Mouse (Mus musculus): ENCODE data around the gene Rnase12. TPM values are rescaled to one million over a fixed set of nuclear protein-coding genes. Genes with fewer than 3 reads are reported as not detected.

The Rnase12 gene
- polyA plus RNA-seq, 1 experiment from 2014 or later, result not detected

- Histone ChIP-seq H3K4me3 (ENCODE audit: low read length) (no peak overlapping the region), H3K27me3 (replicated peaks; ENCODE audit: control insufficient read depth, insufficient read depth, low read length) (no peaks in the 10 kb centered on the region), H3K4me1 (ENCODE audit: control insufficient read depth, insufficient read depth, low read depth, low read length) (no peaks in the 10 kb centered on the region), H3K9me3 (ENCODE audit: control insufficient read depth, low read length) (no peaks in the 10 kb centered on the region), H3K27ac (ENCODE audit: low read depth, low read length) (no peak overlapping the region), H3K36me3 (ENCODE audit: control insufficient read depth, insufficient read depth, low read length) (no peaks in the 10 kb centered on the region), H3K9ac (ENCODE audit: low read depth, low read length) (no peak overlapping the region), H3K4me2 (ENCODE audit: low read length) (no peak overlapping the region)
- WGBS, result 77% methylated on average over 5 of the region's 5 CpGs
- ATAC-seq, result no peak
Observed at GRCm38 (mm10) chr14:51094096-51094875, 36.8 kb upstream of the Rnase12 start.

- H3K27me3 ChIP-seq (replicated peaks; ENCODE audit: control insufficient read depth, insufficient read depth, low read length), result no peaks in the 10 kb centered on the region
- no peak for ATAC-seq
- no peak overlapping the region for H3K9ac ChIP-seq (ENCODE audit: low read depth, low read length)
- H3K4me1 ChIP-seq (ENCODE audit: control insufficient read depth, insufficient read depth, low read depth, low read length), result no peaks in the 10 kb centered on the region
- H3K9me3 ChIP-seq (ENCODE audit: control insufficient read depth, low read length), result no peaks in the 10 kb centered on the region
- 40% methylated on average over 3 of the region's 3 CpGs for WGBS
- no peak overlapping the region for H3K4me3 ChIP-seq (ENCODE audit: low read length)
- H3K36me3 ChIP-seq (ENCODE audit: control insufficient read depth, insufficient read depth, low read length), result no peaks in the 10 kb centered on the region
- H3K4me2 ChIP-seq (ENCODE audit: low read length), result peak overlapping the region; percentile 13
- H3K27ac ChIP-seq (ENCODE audit: low read depth, low read length), result no peak overlapping the region
Observed at GRCm38 (mm10) chr14:51093496-51093895, 36.0 kb upstream of the Rnase12 start.

- WGBS, result 51% methylated on average over 8 of the region's 8 CpGs
- ATAC-seq, result no peak
Observed at GRCm38 (mm10) chr14:51092073-51092620, 34.7 kb upstream of the Rnase12 start.

GRCm38 (mm10) chr14:51090921-51091900 lies 33.8 kb upstream of the Rnase12 start, which contains the start of the genes Rnase4 and Ang:
TSS of gene Rnase4 (plus strand) at chr14:51091077.
TSS of gene Ang (plus strand) at chr14:51091150.
- H3K36me3 ChIP-seq (ENCODE audit: control insufficient read depth, insufficient read depth, low read length), result no peaks in the 10 kb centered on the region
- peak within 1 kb of the TSS; percentile 83 for H3K27ac ChIP-seq (ENCODE audit: low read depth, low read length)
- H3K9ac ChIP-seq (ENCODE audit: low read depth, low read length), result peak within 1 kb of the TSS; percentile 65
- H3K4me3 ChIP-seq (ENCODE audit: low read length), result peak within 1 kb of the TSS; percentile 84
- WGBS, result 6% methylated on average over 33 of the region's 33 CpGs
- no peaks in the 10 kb centered on the region; the same call in 1 of the 2 replicates for H3K4me1 ChIP-seq (ENCODE audit: control insufficient read depth, insufficient read depth, low read depth, low read length)
- H3K9me3 ChIP-seq (ENCODE audit: control insufficient read depth, low read length), result no peaks in the 10 kb centered on the region
- no peaks in the 10 kb centered on the region for H3K27me3 ChIP-seq (replicated peaks; ENCODE audit: control insufficient read depth, insufficient read depth, low read length)
- ATAC-seq, result peak; percentile 35
- H3K4me2 ChIP-seq (ENCODE audit: low read length), result peak within 1 kb of the TSS; percentile 78

More at GRCm38 (mm10) chr14:51092073-51092620, 34.7 kb upstream of the Rnase12 start:
- H3K4me3 ChIP-seq (ENCODE audit: low read length), result peak overlapping the region; percentile 84
- peak overlapping the region; percentile 78 for H3K4me2 ChIP-seq (ENCODE audit: low read length)
- H3K36me3 ChIP-seq (ENCODE audit: control insufficient read depth, insufficient read depth, low read length), result no peaks in the 10 kb centered on the region
- H3K27me3 ChIP-seq (replicated peaks; ENCODE audit: control insufficient read depth, insufficient read depth, low read length), result no peaks in the 10 kb centered on the region
- H3K9me3 ChIP-seq (ENCODE audit: control insufficient read depth, low read length), result no peaks in the 10 kb centered on the region
- H3K9ac ChIP-seq (ENCODE audit: low read depth, low read length), result no peak overlapping the region
- no peaks in the 10 kb centered on the region; the same call in 1 of the 2 replicates for H3K4me1 ChIP-seq (ENCODE audit: control insufficient read depth, insufficient read depth, low read depth, low read length)
- no peak overlapping the region for H3K27ac ChIP-seq (ENCODE audit: low read depth, low read length)

GRCm38 (mm10) chr14:51090077-51090781 lies 32.8 kb upstream of the Rnase12 start:
- peak overlapping the region; percentile 83 for H3K27ac ChIP-seq (ENCODE audit: low read depth, low read length)
- under 1% methylated on average over 27 of the region's 27 CpGs for WGBS
- H3K36me3 ChIP-seq (ENCODE audit: control insufficient read depth, insufficient read depth, low read length), result no peaks in the 10 kb centered on the region
- no peaks in the 10 kb centered on the region for H3K9me3 ChIP-seq (ENCODE audit: control insufficient read depth, low read length)
- H3K4me1 ChIP-seq (ENCODE audit: control insufficient read depth, insufficient read depth, low read depth, low read length), result no peaks in the 10 kb centered on the region; the same call in 1 of the 2 replicates
- H3K4me3 ChIP-seq (ENCODE audit: low read length), result peak overlapping the region; percentile 84
- peak; percentile 60 for ATAC-seq
- no peaks in the 10 kb centered on the region for H3K27me3 ChIP-seq (replicated peaks; ENCODE audit: control insufficient read depth, insufficient read depth, low read length)
- H3K4me2 ChIP-seq (ENCODE audit: low read length), result peak overlapping the region; percentile 78
- peak overlapping the region; percentile 65 for H3K9ac ChIP-seq (ENCODE audit: low read depth, low read length)

- no peak for ATAC-seq
- Histone ChIP-seq H3K27ac (ENCODE audit: low read depth, low read length) (peak overlapping the region; percentile 83), H3K9ac (ENCODE audit: low read depth, low read length) (peak overlapping the region; percentile 65), H3K9me3 (ENCODE audit: control insufficient read depth, low read length) (no peaks in the 10 kb centered on the region), H3K4me2 (ENCODE audit: low read length) (peak overlapping the region; percentile 78), H3K27me3 (replicated peaks; ENCODE audit: control insufficient read depth, insufficient read depth, low read length) (no peaks in the 10 kb centered on the region), H3K36me3 (ENCODE audit: control insufficient read depth, insufficient read depth, low read length) (no peaks in the 10 kb centered on the region), H3K4me3 (ENCODE audit: low read length) (peak overlapping the region; percentile 84), H3K4me1 (ENCODE audit: control insufficient read depth, insufficient read depth, low read depth, low read length) (no peaks in the 10 kb centered on the region; the same call in 1 of the 2 replicates)
- under 1% methylated on average over 15 of the region's 15 CpGs for WGBS
Observed at GRCm38 (mm10) chr14:51089674-51090076, 32.2 kb upstream of the Rnase12 start.

GRCm38 (mm10) chr14:51088970-51089673 lies 31.7 kb upstream of the Rnase12 start:
- Histone ChIP-seq H3K4me2 (ENCODE audit: low read length) (peak overlapping the region; percentile 78), H3K36me3 (ENCODE audit: control insufficient read depth, insufficient read depth, low read length) (no peaks in the 10 kb centered on the region), H3K9me3 (ENCODE audit: control insufficient read depth, low read length) (no peaks in the 10 kb centered on the region), H3K27me3 (replicated peaks; ENCODE audit: control insufficient read depth, insufficient read depth, low read length) (no peaks in the 10 kb centered on the region), H3K9ac (ENCODE audit: low read depth, low read length) (peak overlapping the region; percentile 65), H3K4me1 (ENCODE audit: control insufficient read depth, insufficient read depth, low read depth, low read length) (no peaks in the 10 kb centered on the region; the same call in 1 of the 2 replicates), H3K4me3 (ENCODE audit: low read length) (peak overlapping the region; percentile 84), H3K27ac (ENCODE audit: low read depth, low read length) (peak overlapping the region; percentile 83)
- ATAC-seq, result peak; percentile 96
- 0% methylated on average over 34 of the region's 34 CpGs for WGBS

All from hindbrain, embryonic 16.5 days (tissue).